Mouse (Mus musculus) testis, adult 2 months (tissue): Measurements from ENCODE around the gene Xcl1. TPM values are rescaled to one million over a fixed set of nuclear protein-coding genes. Genes with fewer than 3 reads are reported as not detected.

Experiments used
- H3K27ac ChIP-seq: fragments of 200-500 bp; 2 replicates; pipeline ENCODE4 v1.5.1; 2012; ENCODE audit warnings: low read depth, low read length; ENCODE audit not compliant: control insufficient read depth, insufficient read depth
- H3K27me3 ChIP-seq: fragments of 200-500 bp; 2 replicates; pipeline ENCODE4 v1.6.1; 2012; ENCODE audit warnings: mild to moderate bottlenecking, low read length, moderate library complexity; ENCODE audit not compliant: control insufficient read depth, insufficient read depth
- H3K36me3 ChIP-seq: fragments of 200-500 bp; 2 replicates; pipeline ENCODE4 v1.6.1; 2012; ENCODE audit warnings: mild to moderate bottlenecking, low read length; ENCODE audit not compliant: control insufficient read depth, insufficient read depth
- H3K4me1 ChIP-seq: fragments of 200-500 bp; 2 replicates; pipeline ENCODE4 v1.6.1; 2012; ENCODE audit warnings: low read length; ENCODE audit not compliant: control insufficient read depth, insufficient read depth
- H3K4me3 ChIP-seq: fragments of 200-500 bp; 2 replicates; pipeline ENCODE4 v1.5.1; 2012; ENCODE audit warnings: low read depth, mild to moderate bottlenecking, low read length, moderate library complexity, mixed read lengths; ENCODE audit not compliant: control insufficient read depth
- CTCF ChIP-seq: fragments of 200-500 bp; IDR thresholded peaks from 2 replicates; pipeline ENCODE4 v1.5.1; 2012; ENCODE audit warnings: low read depth, mild to moderate bottlenecking, inconsistent platforms, low read length, moderate library complexity; ENCODE audit not compliant: control insufficient read depth, insufficient read depth, insufficient replicate concordance
- POLR2A ChIP-seq: fragments of 200-500 bp; IDR thresholded peaks from 2 replicates; pipeline ENCODE4 v1.6.1; 2012; ENCODE audit warnings: low read depth, mild to moderate bottlenecking, inconsistent platforms, low read length, moderate library complexity; ENCODE audit not compliant: control insufficient read depth
- polyA plus RNA-seq: library from polyadenylated mRNA; depleted of rRNA; stranded (reverse); fragments of >200 nt; gene quantifications from 2 replicates; pipeline ENCODE4 v1.2.3, GENCODE M21; 2012

The Xcl1 gene
- polyA plus RNA-seq, 1 experiment, result 0.69 TPM

- TF ChIP-seq POLR2A, result no peak
- TF ChIP-seq CTCF, result no peak
- Histone ChIP-seq H3K27me3 (no peaks in the 10 kb centered on the region), H3K27ac (no peak overlapping the region), H3K4me1 (no peaks in the 10 kb centered on the region), H3K4me3 (no peak overlapping the region), H3K36me3 (no peaks in the 10 kb centered on the region)
These were observed 30.9 kb upstream of the Xcl1 start for GRCm38 (mm10) chr1:164966095-164966698.

GRCm38 (mm10) chr1:164960610-164961009 is 25.3 kb upstream of the Xcl1 start:
- no peak for TF ChIP-seq POLR2A
- no peak for TF ChIP-seq CTCF
- Histone ChIP-seq H3K4me1 (no peaks in the 10 kb centered on the region), H3K27me3 (no peaks in the 10 kb centered on the region), H3K36me3 (no peaks in the 10 kb centered on the region), H3K4me3 (peak overlapping the region; percentile 47; the same call in 1 of the 2 replicates), H3K27ac (no peak overlapping the region)

DNA sequence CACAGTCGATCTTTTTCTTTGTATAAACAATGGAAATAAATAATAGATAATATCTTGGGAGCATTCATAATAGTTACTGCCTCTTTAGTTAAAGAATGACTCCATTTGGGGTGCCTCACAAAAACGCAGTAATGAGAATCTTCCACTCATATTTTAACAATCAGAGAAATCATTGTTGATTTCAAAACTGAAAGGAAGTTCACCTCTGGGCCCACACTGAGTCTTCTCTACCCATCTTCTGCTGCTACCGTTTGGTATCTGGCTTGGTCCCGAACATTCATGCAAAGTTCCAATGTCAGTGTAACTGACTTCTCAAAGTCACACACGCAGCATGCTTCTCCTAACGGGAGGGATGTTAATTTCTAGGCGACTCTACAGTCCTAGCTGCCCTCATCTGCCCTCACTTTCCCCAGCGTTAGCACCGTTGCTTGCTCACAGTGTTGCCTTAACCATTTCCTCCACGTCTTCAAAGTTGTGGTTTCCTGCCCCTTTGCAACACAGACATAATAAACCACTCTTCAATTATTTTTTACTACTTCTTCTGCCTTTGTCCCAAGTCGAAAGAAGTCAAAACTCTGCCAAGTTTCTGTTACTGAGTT is 24.6 kb upstream of the Xcl1 start:
- TF ChIP-seq CTCF (no peak), POLR2A (no peak)
- Histone ChIP-seq H3K27me3 (no peaks in the 10 kb centered on the region), H3K4me1 (no peaks in the 10 kb centered on the region), H3K4me3 (peak overlapping the region; percentile 86), H3K36me3 (no peaks in the 10 kb centered on the region), H3K27ac (0 out of 2 replicates have a peak overlapping the region, but pooled peaks have one; percentile 21)

GRCm38 (mm10) chr1:164959160-164959559 is 23.8 kb upstream of the Xcl1 start:
- Histone ChIP-seq H3K4me1 (no peaks in the 10 kb centered on the region), H3K27ac (no peak overlapping the region), H3K4me3 (peak overlapping the region; percentile 74), H3K36me3 (no peaks in the 10 kb centered on the region), H3K27me3 (no peaks in the 10 kb centered on the region)
- TF ChIP-seq CTCF (no peak), POLR2A (no peak)

GRCm38 (mm10) chr1:164957974-164958373 is 22.6 kb upstream of the Xcl1 start:
- no peak for TF ChIP-seq POLR2A
- no peak for TF ChIP-seq CTCF
- Histone ChIP-seq H3K27ac (no peak overlapping the region), H3K4me1 (no peaks in the 10 kb centered on the region), H3K27me3 (no peaks in the 10 kb centered on the region), H3K36me3 (no peaks in the 10 kb centered on the region), H3K4me3 (no peak overlapping the region)

DNA sequence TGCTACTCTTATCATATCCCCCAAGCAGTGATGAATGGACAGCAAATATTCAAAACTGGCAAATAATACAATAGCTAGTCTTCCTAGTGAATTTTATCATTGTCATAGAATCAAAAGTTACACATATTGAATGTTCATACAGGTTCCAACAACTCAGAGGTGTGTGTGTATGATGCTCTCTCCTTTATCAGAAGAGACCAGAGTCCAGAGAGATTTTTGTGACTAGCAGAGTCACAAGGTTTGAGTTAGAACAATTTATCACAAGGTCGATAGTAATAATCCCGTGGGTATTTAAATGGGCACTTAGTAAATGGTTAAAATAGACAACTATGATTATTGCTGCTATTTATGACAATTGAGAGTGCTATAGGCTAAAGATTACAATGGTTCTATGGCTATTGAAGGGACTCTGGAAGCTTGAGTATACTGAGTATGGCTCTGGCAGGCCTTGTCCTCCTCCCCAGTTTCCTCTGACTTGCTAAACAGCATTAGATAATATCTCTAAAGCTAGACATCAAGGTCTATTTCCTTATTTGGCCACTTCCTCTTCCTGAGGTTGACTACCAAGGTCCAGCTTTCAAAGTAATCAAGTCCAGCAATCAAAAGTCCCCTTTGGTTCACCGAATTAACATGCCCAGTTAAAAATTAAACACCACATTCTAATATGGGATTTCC is 21.5 kb upstream of the Xcl1 start:
- H3K4me1 ChIP-seq, result no peaks in the 10 kb centered on the region
- no peak overlapping the region for H3K4me3 ChIP-seq
- H3K27ac ChIP-seq, result no peak overlapping the region
- H3K36me3 ChIP-seq, result no peaks in the 10 kb centered on the region
- TF ChIP-seq CTCF, result no peak
- TF ChIP-seq POLR2A, result no peak
- H3K27me3 ChIP-seq, result no peaks in the 10 kb centered on the region

DNA sequence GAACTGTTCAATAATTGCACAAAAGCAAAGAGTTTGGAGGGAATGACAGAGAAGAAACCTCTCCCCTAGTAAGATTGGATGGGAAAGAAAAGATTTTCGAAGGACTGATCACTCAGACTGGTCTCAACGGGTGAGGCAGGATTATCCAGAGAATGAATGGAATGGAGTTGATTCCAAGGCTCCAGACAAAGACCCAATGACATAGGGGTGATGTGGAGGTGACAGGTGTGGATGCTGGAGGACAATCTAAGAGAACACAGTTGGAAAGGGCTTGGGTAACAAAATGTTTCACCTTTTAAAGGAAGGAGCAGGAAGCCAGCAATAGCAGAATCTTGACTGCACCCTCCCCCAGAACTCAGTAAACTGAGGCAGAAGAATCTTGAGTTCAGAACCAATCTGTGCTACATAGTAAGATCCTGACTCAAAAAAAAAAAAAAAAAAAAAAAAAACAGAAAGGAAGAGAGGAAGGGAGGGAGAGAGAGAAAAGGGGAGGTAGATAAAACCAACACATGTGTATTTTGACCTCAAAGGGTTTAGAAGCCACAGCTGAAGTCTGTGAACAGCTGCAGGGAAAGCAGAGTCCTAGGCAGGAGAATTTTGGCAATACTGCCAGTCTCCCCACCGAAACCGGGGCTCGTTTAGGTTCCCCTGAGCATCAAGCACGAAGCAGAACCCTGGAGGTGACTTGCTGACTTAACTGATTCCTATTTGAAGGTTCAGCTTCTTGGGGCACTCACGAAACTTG is 20.3 kb upstream of the Xcl1 start:
- no peaks in the 10 kb centered on the region for H3K27me3 ChIP-seq
- TF ChIP-seq POLR2A (no peak), CTCF (no peak)
- H3K4me3 ChIP-seq, result no peak overlapping the region
- no peaks in the 10 kb centered on the region for H3K4me1 ChIP-seq
- H3K36me3 ChIP-seq, result no peaks in the 10 kb centered on the region
- H3K27ac ChIP-seq, result no peak overlapping the region
